Mouse (Mus musculus): Measurements from ENCODE around the gene Rps10.

Rps10 gene

DNA sequence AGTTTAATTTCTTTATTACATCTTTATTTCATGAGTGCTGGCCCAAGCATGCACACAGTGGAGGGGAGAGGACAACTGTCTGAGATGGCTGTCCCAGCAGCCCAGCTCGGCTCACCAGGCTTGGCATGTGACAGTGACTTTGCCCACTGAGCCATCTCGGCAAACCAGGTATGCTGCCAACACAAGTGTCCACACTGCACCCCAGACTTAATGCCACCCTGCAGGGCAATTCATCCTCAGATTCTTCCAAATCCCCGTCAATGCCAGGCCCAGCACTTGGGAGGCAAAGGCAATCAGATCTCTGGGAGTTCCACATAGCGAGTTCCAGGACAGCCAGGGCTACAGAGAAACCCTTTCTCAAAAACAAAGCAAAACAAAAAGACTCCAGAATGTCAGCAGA lies 23.5 kb downstream of the Rps10 start:
- DNase-seq (ENCODE audit: low read depth, low spot score) = no peak

DNA sequence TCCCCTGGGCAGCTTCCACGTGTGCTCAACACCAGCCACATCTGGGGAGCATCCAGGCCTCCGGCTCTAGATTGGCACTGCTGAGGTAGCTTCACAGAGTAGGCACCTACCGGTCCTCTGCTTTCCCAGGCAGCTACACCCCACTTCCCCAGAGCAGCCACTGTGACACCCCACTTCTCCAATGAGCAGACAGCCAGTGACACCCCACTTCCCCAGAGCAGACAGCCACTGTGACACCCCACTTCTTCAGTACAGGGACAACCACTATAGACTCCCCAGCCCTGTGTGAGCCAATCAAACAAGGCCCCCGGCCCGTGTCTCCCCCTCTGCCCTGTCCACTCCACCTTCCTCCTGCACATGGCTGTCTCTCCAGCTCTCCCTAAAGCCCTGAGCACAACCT lies 24.5 kb downstream of the Rps10 start:
- DNase-seq (ENCODE audit: low read depth, low spot score) = no peak

DNA sequence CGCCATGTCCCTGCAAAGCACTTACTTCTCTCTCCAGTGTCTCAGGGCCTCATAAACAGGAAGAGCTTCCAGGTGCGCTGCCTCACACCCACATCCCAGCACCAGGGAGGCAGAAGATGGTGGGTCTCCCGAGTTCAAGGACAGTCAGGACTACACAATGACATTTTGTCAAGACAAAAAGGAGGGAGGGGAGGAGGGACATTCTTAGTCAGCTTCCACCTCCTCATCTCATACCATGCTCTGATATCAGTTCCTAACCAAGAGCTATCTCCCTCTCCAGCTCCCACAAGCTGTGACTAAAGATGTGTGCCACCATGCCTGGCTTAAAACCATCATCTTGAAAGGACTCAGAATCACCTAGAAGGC lies 25.0 kb downstream of the Rps10 start:
- DNase-seq (ENCODE audit: low read depth, low spot score) = peak; percentile 54

DNA sequence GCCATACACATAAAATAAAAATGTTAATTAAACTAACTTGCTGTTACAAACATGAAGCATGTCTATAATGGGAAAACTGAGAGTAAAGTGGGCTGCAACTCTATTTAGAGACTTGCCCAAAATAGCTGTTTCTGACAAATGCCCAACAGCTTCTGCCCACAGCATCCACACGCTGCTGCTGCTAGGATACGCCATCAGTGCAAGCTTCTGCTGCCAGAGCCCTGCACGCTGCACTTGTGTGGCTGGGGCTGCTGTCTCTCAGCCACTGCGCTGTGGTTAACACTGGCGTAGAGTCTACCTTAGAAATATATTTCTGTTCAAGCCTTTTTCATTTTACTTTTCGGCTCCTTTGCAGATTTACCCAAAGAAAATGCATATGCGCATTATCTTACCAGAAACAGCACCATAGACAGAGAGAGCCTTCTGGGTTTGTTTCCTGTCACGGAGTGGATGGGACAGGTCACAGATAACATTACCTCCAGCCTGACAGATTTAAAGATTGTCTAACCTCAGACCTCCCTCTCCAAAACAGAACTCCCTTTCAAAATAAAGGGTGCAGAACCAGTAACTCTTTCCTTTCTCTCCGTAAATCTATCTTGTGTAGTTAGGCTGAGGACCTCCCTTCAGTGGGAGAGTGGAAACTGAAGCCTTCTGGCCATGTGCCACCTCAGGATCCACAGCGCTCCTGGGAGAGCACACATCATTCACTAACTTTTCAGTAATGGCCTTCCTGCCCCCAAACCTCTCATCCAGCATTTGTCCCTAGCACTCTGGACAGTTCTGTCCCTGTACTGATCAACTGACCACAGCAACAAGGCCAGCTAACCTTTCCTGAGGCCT lies 25.6 kb downstream of the Rps10 start:
- DNase-seq (ENCODE audit: low read depth, low spot score) = no peak

DNA sequence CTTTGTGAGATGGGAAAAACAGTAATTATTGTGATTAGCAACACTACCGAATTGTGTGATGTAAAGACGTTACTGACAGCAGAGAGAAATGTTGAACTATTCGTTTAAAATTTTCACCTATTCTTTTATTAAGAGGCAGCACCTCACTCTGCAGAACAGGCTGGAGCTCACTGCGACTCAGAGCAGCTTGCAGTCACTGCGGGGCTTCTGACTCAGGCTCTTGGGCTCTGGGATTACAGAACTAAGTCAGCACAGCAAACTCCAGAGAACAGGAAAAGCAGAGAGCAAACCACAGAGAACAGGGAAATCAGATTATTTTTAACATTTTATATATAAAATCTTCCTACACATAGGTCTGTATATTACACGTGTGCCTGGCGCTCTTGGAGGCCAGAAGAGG lies 26.9 kb downstream of the Rps10 start:
- DNase-seq (ENCODE audit: low read depth, low spot score) = no peak

DNA sequence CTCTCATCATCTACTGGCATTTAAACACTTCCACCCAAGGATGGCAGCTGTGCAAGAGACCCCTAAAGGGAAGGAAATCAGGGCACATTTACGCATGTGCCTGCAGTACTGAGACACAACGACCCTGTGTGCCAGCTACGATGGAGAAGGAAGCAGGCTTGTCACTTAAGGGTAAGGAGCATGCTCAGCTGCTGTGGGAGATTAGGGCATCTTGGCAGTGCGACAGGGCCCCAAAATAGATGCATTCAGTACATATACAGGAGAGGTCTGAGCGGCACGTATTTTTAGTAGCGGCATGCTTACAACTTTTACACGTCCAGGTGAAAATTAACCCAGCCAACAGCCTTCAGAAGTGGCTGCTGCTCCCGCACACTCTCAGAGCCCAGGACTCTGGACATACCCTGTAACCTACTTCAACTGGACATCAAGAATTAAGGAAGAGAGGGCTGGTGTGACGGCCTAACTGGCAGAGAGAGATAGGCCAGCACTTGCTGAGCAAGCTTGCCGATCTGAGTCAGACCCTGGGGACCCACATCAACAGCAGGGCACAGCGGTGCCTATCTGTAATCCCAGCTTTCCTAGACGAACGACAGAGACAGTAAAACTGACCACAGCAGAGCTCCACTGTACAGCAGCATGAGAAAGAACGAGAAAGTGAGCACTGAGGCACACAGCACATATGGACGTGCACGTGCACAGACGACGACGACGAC lies 32.8 kb downstream of the Rps10 start:
- DNase-seq (ENCODE audit: low read depth, low spot score) = no peak

DNA sequence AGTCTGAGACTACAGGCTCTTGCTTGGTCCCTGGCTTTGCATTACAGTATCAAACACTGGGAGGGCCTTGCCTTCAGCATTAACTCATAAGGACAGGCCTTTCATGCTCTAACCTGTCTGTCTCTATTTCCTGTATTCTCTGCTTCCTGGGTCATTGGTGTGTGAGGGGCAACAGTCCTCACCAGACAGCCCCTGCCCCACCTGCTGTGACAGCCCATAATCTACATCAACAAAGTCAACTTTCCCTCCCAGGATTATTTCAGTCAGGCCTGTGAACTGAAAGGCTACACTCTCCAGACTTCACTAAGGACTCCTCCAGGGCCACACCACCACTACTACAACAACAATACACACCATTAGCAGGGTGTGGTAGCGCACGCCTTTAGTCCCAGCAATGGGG lies 33.4 kb downstream of the Rps10 start:
- DNase-seq (ENCODE audit: low read depth, low spot score) = peak; percentile 72

DNA sequence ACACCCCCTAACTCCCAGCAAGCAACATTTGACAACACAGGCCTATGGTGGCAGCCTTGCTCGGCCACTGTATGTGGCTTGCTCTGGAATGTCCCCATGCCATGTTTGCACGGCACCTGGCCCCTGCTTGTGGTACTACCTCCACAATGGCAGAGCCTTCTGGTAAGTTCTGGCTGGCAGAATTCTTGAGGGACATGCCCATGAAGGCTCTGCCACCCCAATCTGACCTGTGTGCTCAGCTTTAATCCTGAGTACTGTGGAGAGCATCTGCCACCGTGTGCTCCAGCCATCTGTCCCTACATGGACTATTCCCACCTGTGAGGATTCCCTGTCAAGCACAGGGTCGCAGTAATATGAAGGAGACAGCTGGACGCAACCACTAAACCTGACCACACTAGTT lies 35.6 kb downstream of the Rps10 start:
- no peak for DNase-seq (ENCODE audit: low read depth, low spot score)

DNA sequence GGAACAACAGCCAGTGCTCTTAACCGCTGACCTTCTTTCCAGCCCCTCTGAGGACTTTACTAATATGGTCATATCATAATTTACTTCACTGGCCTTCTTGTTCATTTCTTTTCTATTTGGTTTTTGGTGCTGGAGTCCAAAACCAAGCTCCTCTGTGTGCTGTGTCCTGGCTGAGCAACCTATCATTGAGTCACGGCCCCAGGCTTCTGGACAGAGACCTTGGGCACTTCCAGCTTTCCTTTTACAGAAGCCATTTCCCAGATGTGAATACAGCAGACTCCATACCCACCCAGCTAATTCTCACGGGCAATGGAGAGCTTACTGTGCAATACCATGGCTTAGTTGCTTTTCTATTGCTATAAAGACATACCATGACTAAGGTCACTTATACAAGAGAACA lies 36.2 kb downstream of the Rps10 start:
- DNase-seq (ENCODE audit: low read depth, low spot score) = no peak

DNA sequence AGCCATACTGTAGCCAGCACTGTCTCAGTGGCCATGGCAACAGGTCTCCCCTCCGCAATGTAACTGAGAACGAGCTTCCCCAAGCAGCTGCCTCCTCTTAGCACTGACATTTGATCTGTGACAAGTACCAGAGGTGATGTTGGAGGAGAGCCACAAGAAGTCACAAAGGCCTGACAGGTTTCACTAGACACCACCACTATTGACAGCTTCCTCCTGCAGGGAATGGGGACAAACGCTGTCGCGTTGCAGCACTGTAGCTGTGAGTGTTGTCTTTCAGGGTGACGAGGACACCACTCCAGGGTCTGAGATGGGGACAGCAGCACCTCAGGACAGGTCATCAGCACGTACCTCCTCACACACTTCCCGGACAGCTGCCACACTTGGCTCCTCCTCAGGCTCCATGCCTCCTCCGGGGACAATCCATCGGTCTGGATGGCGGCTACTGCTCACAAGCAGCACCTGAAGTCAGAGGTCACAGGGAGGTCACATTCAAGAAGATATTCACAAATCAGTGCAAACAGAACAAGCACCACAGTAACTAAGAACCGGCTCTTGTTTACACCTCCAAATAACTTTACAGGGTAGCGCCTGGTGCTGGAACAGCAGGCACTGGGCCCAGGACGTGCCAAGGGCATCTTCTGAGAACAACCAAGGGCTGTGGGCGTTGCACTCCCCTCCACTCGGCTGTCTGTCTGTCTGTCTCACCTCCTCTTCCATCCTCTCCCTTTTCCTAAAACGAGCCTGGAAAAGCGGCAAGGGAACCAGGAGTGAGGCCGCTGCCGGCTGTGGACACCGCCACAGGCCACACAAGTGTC lies 39.9 kb downstream of the Rps10 start:
- no peak for DNase-seq (ENCODE audit: low read depth, low spot score)

DNA sequence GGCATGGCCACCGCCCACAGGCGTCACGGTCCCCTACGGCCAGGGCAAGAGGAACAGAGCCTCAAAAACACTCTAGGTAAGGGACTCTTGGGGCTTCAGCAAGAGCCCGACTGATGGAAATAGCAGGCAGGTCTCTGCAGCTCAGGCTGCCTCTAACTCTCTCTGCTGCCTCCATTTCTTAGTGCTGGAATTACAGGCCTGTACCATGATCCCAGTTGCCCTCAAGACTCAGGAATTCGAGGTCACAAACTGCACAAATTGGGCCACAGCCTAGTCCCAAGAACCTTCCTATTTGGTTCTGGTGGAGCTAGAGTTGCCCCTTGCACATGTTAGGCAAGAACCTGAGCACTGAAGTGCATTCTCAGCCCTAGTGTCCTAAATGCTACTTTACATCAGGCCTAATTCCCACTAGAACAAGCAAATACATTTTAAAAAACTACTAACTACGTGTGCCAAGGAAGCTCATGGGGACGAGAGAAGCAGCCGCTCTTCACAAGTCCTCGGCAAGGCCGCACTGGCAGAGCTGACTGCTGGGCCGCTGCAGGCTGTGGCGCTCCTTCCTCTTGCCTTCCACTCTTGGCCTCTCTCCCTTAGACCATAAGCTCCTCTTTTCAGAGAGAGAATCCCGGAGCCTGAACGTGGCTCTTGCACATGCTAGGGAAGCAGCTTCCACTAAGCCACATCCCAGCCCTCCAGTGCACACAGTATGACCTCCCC lies 40.7 kb downstream of the Rps10 start:
- no peak for DNase-seq (ENCODE audit: low read depth, low spot score)

DNA sequence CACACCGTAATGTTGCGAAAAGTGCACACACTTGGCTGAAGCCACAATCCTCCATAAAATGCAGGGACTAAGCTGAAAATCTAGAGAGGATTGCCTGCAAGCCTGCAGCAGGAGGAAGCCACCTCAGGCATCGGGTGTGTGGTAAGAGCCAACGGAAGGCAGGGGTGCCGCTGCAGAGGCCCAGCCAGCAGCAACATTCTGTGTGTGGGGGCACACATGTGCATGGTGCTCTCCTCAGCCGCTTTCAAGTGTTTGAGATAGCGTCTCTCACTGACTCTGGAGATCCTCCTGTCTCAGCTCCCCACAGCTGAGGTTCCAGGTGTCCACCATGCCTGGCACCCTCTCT lies 43.9 kb downstream of the Rps10 start:
- DNase-seq (ENCODE audit: low read depth, low spot score) = no peak

DNA sequence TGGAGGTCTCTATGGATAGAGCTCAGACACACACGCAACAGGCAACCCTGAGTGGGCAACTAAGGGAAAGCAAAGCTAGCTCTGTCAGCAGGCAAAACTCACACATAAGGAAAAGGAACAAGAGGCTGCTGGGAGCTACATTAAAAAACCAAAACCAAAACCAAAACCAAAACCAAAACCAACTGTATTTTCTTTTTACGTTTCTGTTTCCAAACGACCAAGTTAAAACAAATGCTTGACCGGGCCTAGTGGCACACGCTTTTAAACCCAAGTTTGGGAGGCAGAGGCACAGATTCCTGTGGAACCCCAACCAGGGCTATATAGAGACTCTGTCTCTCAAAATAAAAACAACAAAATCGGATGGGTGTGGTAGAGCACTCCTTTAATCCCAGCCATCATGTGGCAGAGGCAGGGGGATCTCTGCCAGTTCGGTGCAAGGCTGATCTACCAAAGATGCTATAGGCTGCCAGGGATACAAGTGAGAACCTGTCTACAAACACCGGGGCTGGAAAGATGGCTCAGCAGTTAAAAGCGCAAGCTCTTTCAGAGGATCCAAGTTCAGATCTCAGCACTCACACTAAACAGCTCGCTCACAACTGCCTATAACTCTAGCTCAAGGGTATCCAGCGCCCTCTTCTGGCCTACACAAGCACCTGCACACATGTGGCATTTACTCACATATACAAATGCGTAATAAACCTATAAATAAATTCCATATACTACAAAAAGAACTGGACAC lies 44.5 kb downstream of the Rps10 start:
- peak; percentile 60 for DNase-seq (ENCODE audit: low read depth, low spot score)

DNA sequence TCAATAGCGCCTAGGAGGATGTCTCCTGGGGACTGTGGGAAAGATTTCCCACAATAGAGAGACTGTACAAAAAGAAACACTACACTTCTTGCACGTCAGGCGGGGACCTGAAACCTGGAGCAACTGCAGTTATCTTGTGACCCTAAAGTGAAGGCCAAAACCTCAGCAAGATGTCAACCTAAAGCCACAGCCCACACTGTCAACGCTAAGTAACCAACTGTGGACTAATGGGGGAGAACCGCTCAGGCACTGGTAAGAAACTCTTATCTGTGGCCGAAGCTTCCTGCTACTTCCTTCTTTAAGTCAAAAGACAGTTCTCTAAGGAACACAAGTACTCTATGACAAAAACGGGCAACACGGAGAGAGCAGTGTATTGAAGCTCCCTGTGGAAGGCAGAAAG lies 48.2 kb downstream of the Rps10 start:
- DNase-seq (ENCODE audit: low read depth, low spot score) = no peak

DNA sequence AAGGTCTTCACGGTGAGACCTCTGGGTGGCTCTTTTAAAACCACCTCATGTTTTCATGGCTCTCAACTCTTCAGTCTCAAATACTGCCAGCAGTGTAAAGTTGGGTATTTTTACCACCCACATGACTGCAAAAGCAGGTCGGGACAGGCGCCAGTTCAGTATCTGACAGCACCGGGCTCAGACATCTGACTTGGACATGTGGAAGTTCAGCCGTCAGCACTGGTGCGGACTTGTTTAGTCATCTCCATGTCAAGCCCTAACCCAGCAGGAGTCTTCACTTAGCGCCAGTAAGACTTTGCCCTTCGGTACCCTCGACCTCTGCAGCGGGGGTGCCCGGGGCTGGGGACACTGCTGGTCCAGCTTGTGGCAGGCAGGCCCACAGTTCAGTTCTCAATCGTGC lies 49.2 kb downstream of the Rps10 start:
- DNase-seq (ENCODE audit: low read depth, low spot score) = no peak

DNA sequence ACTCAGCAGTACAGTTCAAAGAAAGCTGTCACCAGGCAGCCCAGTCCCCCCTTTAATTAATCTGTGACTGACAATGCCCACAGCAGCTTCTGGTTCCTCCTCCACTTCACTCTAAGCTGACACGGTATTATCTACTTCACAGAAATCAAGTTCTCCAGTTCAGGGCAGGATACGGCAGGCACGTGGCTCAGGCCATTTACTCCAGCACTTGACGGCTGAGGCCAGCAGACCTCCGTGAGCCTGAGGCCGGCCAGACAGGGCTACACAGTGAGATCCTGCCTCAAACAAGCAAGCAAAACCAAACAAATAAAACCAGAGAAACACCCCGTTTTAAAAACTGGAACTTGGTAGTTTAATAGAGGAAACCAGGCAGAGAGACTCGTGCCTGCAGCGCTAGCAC lies 49.8 kb downstream of the Rps10 start:
- DNase-seq (ENCODE audit: low read depth, low spot score) = no peak

DNA sequence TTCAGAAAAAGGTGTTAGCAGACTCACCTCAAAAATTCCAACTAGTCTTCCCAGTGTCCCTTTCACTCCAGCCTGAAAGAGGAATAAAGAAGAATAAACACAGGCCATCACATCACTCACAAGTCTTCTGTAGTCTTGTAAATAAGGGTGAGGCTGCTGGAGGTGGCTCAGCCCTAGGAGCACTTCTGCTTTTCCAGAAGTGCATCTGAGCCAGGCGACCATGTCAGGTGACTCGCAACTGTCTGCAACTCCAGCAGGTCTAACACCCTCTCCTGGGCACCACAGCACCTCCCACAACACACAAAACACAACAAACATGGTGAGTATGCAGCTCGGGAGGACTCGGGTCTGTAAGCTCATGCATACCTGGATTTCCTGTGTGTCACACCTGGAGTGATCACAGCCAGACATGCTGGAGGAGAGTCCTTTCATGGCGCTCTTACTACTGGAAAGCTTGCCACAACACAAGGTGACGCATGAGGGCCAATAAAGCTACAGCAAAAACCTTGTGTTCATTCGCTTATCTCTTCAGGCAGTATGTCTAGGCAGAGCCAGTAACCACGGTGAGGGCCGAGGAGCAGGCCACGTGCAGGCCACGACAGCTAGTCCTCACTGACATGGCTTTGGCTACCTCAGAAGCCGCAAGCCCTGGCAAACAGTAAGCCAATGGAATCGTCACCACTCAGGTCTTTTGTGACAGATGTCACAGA lies 53.1 kb downstream of the Rps10 start:
- no peak for DNase-seq (ENCODE audit: low read depth, low spot score)

Data from ES-CJ7 (cell line).